Mouse (Mus musculus): ENCODE measurements around the gene Fn1.

- no peak for TF ChIP-seq CTCF (IDR thresholded peaks at IDR 0.05; ENCODE audit: control insufficient read depth, insufficient read depth, insufficient read length)
- no peak for TF ChIP-seq USF1 (IDR thresholded peaks at IDR 0.05; ENCODE audit: low read depth)
- TF ChIP-seq MAX (IDR thresholded peaks at IDR 0.05), result no peak
These were observed 3.3 kb upstream of the Fn1 start for GRCm38 (mm10) chr1:71656309-71656708.
